Mouse (Mus musculus) myocyte (in vitro differentiated cells): ENCODE data around the gene Ap5b1.

ENCODE experiments used
- POLR2A ChIP-seq: IDR thresholded peaks from one replicate; pipeline ENCODE4 v1.6.1; 2011; ENCODE audit warnings: low read depth, mild to moderate bottlenecking, control low read depth, moderate library complexity; ENCODE audit not compliant: insufficient read length
- TCF12 ChIP-seq: IDR thresholded peaks from one replicate; pipeline ENCODE4 v1.6.1; 2011; ENCODE audit warnings: mild to moderate bottlenecking, control low read depth; ENCODE audit not compliant: poor library complexity, insufficient read depth, severe bottlenecking

- TF ChIP-seq POLR2A (no peak), TCF12 (no peak)
Measured at GRCm38 (mm10) chr19:5569521-5569920, 1.7 kb downstream of the Ap5b1 start.
